Mouse (Mus musculus): ENCODE measurements around the gene Kcnc4.

DNA sequence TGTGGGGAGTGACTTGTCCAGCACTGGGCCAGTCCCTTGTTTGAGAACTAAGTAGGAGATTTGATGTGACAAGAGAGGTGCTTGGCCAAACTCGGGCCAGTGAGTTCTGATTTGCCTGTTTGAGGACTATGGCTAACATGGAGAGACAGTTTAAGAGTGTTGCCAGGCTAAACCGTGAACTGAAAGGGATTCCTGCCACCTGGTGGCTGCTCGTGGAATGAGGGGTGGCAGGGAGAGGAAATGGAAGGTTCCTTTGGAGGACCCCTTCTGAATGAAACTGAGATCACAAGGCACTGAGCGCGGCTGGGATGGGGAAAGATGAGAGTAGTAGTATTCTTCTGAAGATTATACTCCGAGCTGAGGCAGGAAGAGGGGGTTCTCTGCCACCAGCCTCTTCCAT is 7.2 kb upstream of the Kcnc4 start:
- TF ChIP-seq FLI1 (IDR thresholded peaks at IDR 0.05; ENCODE audit: low read length): no peak
- no peak for TF ChIP-seq GATA1 (IDR thresholded peaks at IDR 0.05; ENCODE audit: borderline replicate concordance, low read length)

Measured in megakaryocyte, embryonic 14.5 days (primary cell).